Mouse (Mus musculus) liver, adult (tissue): ENCODE data around the gene Ralgapa2.
A peak's percentile ranks its signal among the peaks of the same experiment; 100 is the strongest.

Source experiments
- GATA4 ChIP-seq: IDR thresholded peaks from 2 replicates; pipeline ENCODE4 v1.6.1; 2014; ENCODE audit warnings: mild to moderate bottlenecking, low read length; ENCODE audit not compliant: insufficient replicate concordance

Gene Ralgapa2

DNA sequence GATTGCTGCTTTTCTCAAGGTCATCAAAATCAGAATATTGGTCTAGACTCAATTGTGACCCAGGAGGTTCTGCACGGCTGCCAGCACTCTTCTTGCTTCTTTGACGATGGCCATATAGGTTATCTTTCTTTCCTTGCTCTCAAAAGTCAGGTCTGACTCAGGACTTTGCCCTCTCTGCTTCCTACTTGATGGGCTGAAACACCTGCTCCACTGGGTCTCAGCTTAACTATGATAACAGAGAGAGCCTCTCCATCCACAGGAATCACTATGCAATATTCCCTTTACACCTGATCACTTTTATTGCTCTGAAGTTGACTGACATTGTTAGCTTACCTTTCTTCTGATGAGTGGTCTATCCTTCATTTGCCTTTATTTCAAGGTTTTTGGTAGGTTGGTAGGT is 191.5 kb downstream of the Ralgapa2 start:
- TF ChIP-seq GATA4: no peak

DNA sequence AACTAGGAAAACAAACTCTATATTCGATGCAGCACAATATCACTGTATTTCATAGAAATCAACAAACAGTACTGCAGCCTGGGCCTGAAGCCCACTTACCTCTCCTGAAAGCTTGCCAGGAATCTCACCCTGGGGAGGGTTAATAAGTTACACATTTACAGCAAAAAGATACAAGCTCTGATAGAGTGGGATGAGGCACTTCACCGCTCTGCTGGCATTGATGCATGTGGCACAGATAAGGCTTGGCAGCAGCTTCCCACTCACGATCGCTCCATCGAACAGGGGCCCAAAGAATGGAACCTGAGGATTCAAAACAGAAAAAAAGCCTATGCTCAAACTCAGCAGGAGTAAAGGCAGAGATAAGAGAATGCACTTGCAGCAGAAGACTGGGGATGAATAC is 197.4 kb downstream of the Ralgapa2 start:
- TF ChIP-seq GATA4: 0 out of 2 replicates have a peak, but pooled peaks have one; percentile 23

DNA sequence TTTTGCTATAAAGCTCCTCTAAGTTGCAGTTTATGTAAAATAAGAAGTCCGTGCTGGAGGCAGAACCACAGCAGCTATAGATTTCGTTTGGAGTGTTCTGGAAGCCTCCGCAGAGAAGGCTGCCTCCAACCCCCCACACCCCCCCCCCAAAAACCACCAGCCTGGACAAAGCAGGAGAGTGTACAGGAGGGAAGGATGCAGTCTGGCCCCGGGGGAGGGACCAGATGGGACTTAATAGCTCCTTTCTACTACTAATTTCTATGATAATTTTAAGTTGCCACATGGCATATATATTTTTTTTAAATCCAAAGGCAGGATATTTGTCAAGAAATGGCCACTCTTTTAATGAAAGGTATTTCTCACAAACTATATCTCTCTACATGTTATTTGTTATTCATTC is 198.3 kb downstream of the Ralgapa2 start:
- no peak for TF ChIP-seq GATA4

DNA sequence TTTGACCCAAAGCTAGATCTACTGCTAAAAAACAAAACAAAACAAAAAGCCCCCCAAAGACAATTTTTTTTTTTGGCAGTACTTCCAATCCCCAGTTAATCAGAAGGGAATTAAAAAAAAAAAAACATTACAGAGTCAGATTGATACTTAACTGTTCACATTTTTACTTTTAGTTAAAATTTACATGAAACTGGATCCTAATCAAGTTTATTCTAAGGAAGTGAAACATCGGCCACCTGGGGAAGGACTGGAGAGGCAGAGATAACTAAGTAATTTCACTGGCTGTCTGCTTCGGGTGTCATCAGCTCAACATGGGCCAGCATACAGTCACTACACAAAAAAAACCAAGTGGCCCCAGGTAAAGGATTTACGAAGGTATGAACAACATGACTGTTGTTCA is 201.4 kb downstream of the Ralgapa2 start:
- no peak for TF ChIP-seq GATA4

DNA sequence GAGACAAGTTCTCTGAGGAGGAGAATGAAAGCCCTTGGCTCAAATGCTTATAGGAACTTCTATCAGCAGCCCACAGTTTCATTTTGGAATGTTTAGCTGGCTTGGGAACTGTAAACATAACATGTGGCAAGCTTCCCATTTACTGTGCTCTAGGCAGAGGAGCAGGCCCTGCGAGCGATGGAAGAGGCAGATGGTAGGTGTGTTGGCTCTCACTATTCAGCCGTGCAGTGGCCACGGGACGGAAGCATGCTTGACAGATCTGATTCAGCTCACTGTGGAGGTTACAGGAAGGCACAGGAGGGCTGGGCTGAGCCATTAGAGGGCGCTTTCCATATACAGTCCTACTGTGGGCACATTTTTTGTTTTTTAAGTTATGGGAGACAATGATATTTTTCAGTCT is 201.9 kb downstream of the Ralgapa2 start:
- TF ChIP-seq GATA4: no peak

DNA sequence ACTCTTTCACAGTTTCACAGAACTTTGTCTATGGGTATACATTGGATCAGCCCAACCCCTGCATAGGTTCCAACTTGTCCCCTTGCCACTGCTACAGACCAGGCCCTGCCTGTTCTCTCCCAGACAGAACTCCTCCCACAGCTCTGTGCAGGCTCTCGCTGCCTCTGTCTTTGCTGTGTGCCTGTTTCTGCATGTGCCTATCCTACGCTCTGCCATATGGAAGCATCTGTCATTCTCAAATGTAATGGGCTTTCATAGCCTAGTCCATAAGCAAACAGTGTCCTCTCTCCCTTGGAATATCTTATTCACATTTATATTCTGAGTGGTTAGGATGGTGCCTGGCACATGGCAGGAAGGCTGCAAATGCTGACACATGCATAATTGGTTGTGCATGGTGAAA is 202.7 kb downstream of the Ralgapa2 start:
- no peak for TF ChIP-seq GATA4

DNA sequence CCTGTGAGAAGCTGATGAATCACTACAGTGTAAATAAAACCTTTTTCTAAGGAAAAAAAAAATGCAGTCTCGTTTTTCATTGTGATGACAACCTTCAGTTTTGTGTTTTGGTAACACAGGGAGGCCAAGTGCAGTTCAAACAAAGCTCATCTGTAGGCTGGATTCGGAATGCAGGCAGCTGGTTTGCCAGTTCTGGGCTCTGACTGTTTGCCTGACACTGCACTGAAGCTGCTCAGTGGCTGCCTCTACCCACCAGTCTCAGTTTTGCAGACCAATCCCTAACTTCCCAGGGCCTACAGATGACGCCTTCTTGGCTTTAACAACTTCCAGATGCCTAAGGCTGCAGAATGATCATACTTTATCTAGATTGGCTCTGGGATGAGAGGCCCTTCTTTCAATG is 205.1 kb downstream of the Ralgapa2 start:
- TF ChIP-seq GATA4: no peak

DNA sequence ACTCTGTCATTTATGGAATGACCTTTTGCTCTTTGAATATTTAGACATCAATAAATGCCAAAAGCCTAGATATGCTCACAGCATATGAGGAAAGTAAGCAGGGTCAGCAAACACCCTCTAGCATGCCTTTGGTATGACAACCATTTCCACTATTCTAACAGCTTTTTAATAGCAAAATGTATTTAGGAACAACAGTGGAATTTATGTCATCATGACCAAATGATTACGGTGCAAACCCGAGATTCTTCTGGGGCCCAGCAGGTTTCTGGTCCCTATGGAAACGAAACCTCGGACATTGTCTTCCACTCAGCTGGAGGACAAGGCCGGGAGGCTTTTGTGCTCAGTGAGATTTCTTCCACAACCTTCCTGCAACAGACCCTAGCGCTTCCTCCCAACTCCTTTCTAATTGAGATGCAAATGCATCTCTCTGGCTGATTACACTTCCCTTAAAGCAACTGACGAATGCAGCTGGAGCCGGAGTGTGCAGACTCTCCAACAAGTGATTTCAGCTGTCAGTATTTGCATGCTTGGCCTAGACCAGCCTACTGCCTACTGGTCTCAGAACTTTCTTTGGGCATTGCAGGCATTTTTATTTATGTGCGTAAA is 209.9 kb downstream of the Ralgapa2 start:
- TF ChIP-seq GATA4: no peak

DNA sequence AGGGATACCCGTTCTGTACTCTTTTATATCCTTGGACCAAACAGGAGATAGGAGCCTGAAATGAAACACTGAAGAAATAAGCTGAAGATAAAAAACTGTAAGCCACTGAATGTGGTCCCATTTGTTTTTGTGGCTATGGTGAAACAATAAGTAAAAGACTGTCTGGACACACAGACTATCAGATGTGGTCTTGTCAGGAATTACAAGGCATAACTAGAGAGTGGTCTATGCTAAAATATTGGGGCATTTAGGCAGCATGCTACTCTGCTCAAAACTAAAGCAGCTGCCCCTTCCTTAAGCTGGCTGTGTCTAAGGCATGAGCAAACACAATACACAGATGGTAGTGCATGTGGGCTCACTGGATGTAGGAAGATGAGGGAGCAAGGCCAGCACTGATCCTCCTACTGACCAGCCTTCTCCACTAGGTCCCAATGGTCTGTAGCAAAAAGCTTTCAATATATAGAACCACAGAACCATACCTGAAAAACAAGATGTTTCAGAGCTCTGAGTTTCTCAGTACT is 211.6 kb downstream of the Ralgapa2 start:
- TF ChIP-seq GATA4: no peak

DNA sequence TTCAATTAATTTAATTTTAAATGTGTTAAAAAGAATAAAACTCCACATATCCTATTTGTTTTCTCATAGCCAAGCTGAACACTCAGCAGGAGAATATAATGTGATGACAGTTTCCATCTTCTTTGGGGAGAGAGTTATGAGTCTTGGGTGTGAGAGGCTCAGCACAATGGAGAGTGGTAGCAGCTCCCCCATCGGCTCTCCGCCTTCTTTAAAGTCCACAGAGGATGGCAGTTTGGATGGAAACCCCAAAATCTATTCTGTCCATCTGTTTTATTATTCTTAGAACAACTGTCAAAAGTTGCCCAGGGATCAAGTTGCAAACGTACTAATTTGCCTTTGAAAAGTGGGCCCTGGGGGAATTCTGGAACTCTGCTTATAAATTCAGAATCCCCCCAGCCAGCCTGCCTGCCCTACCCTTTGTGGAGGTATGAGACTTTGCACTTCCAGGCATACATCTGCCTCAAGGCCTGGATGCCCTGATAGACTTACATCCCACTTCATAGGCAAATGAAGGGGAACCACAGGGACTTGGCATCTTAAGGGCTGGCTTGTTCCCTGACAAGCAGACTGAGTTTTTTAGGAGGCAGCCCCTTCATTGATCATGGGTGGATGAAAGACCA is 212.2 kb downstream of the Ralgapa2 start:
- TF ChIP-seq GATA4: no peak

DNA sequence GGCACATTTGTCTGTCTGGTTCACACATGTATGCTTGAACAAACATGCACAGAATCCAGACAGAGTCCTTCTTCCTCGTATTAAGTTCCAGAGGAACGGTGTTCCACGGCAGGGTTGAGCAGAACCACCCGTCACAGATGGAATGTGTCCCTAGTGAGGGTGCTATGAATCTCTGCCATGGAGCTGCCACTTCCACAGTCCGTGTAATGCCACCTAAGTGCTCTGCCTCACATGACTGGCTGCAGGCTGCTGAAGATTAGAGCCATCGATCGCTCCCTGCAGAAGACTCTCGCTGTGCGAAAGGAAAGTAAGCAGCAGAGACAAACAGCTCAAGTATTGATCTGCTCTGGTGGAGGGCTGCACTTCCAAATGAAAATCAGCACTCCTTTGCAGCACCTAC is 218.6 kb downstream of the Ralgapa2 start:
- TF ChIP-seq GATA4: no peak

DNA sequence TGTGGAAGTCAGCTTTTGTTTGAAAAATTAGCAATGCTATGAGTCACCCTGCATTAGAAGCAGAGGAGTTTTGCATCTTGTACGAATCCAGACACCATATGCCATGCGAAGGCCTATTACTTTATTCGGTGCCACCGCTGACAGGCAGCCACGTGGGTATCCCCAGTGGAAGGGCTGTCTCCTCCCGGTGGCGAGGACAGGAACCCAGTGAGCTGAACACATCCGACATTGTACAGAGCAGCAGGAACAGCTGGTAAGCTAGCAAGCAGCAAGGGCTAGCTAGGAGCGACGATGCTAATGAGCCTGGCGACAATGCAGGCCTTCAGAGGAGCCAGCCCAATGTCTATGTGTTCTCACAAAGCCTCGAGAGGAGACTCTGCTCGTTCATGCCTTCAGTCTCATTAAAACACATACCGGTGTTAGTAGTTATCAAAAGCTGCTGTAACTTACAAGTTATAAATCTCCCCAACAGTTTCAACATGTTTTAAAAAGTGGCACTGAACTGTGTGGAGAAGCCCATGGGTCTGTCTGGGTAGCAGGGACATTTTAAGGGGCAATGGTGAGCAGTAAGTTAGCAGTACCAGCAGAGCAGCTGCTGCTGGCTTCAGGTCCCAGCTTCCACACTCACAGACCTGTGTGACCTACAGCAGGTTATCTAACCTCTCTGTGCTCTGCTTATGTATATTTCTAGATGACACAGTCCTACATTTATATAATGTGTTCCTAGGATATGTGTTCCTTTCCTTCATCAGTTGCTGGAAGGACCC is 221.1 kb downstream of the Ralgapa2 start:
- TF ChIP-seq GATA4: no peak

DNA sequence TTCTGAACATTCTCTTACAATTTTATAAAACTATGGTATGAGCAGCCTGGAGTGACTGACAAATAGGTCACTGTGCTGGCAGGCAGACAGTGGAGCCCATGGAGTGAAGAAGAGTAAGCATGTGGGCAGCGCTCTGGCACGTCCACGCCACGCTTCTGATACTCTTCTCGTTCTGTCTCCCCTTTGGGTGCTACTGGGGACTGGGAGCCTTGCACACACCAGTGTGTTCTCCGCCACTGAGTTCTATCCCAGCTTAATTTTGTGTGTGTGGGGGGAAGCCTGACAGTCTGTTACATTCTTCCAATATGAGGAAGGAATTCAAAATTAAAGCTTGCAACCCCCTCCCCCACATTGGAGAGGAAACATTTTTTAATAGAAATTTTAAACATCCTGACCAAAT is 221.8 kb downstream of the Ralgapa2 start:
- no peak for TF ChIP-seq GATA4

DNA sequence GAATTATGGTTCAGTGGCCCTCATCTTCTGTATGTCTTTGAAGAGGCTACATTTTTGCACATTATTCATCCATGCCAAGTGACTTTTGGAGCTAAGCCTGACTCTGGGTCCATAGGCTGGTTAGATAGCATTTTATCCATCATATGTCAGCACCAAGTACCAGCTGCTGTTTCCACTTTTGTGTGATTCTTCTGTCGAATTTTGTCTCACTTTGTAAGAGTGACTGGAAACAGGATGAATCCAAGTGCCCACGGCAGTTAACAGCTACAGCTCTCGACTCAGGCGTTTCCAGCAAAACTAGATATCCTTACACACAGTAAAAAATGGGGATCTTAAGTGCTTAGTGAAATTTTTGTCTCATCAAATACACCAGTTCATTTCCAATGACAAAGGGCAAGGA is 222.8 kb downstream of the Ralgapa2 start:
- no peak for TF ChIP-seq GATA4

DNA sequence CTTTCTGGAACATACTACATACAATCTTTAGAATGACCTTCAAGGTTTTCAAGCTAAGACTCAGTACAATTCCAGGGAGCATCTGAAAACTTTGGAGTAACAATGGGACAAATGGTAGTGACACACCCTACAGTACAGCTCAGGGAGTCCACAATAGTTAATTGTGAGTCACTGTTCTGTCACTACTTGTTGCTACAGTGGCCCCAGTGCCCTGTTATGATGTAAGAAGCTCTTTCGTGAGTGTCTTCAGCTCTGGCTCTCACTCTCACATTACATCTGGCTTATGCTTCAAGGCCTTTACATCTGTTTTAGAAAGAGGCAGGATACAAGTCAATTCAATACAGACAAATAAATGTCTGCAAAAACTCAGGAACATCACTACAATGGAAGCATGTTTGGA is 223.8 kb downstream of the Ralgapa2 start:
- no peak for TF ChIP-seq GATA4

DNA sequence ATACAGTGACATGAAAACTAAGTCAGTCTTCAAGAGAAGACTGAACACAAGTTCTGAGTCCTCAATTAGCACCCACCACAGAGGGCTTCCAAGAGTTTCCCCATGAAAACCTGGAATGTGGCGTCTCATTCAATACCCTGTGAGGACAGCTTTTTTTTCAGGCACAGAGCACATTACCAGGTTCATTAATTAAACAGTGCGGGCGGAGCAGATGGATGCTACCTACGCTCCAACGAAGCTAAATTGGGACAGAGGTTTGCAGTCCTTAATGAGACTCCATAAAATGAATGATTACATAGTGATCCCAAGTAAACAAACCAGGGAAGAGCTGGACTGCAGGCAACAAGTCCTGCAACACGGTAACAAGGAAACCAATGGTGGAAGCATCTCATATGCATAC is 224.6 kb downstream of the Ralgapa2 start:
- TF ChIP-seq GATA4: no peak
